Mouse (Mus musculus): ENCODE data around the gene Pcyt2.

The Pcyt2 gene

DNA sequence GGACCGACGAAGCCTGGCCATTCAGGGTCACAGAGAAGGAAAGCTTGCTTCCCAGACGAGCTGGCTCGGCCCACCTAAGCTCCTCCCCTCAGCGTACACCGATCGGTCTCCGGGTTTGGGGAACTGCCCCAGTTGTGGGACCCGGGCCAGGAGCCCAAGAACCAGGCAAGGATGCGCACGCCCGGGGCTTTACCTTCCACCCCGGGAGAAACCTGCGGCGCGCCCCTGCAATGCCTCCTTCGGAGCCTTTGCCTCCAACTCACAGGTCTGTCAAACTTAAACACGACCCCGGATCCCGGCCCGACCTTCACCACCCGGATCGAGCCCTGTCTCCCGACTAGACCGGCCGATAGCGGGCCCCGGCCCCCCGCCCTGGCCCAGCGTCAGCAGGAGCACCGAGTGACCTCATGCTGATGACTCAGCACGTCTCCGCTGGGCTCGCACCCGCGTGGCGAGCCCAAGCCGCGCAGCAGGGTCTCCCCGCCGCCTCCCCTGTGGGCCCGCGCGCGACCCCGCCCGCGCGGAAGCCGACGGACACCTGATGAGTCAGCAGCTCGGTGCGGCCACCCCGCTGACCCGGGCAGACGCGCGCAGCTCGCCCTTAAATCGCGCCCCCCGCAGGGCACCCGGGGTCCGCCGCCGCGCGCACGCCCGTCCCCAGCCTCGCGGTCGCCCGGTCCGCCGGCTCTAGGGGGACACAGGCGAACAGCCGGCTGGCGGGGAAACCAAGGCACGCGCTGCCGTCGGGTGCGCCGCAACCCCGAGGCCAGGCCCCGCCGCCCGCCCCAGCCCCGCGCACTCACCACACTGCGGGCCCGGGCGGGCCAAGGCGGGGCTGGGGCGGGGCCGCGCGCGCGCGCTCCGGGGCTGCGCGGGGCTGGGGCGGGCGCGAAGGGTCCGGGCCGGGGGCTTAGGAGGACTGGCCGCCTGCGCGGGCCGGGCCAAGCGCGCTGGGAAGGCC is 15.1 kb upstream of the Pcyt2 start:
- peak; percentile 83 for DNase-seq

DNA sequence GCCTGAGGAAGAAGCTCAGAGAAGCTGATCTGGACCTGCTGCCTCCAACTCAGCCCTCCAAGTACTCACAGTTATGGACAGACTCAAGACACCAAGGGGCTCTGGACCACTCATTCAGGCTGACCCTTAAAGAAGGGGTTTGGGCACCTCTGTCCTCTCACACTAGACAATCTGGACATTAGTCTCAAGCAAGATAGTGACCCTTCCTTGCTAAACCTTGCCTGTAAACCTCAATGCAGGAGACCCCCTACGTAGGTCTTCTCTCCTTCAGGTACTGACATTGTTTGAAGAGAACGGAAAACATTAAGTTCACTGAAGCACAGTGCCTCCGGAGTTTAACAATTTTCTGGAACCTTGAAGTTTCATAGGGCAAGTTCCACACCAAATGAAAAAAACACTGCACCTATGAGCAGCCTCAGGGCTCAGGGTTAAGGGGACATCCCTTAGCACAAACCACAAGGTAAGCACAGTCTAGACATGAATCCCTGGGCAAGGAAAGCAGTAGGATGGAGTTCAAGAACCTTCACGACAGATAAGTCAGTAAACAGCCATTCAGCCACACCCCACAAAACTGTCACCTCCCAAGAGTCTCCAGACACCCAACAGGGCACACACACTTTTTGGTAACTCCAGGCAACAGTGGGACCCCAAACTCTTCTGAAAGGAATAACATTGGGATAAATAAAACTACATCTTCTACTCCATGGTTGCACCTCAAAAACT is 14.2 kb upstream of the Pcyt2 start:
- no peak for DNase-seq

DNA sequence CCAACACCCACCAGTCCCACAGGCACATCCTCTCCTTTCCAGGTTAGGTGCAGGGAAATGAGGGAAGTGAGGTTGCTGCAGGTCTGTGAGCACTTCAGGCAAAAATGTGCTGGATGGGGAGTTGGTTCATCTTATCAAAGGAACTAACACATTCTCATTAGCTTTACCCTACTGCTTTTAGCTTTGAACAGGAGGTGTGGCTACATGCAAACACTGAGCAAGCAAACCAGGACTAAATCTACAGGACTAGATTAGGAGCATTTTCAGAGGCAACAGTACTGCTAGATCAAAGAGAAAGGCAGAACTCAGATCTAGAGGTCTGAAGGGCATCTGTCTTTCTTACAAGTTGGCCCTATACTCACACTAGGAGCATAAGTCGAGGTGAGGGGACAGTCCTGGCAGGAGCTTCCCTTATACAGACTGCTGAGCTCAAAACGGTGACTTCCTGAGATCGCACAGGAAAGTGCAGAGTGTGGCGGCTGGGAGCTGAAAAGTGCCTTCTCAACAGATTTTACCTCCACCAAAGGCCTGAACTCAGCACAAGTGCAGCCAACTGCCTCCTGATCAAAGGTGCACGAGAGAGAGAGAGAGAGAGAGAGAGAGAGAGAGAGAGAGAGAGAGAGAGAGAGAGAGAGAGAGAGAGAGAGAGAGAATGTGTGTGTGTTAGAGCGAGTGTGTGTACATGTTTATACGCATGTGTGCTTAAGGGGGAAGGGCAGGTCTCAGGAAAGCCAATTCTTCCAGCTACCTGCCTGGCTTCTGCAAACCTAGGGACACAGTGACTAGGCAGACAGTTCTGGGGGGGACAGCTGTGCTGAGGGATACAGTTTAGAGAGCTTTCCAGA is 13.4 kb upstream of the Pcyt2 start:
- no peak for DNase-seq

DNA sequence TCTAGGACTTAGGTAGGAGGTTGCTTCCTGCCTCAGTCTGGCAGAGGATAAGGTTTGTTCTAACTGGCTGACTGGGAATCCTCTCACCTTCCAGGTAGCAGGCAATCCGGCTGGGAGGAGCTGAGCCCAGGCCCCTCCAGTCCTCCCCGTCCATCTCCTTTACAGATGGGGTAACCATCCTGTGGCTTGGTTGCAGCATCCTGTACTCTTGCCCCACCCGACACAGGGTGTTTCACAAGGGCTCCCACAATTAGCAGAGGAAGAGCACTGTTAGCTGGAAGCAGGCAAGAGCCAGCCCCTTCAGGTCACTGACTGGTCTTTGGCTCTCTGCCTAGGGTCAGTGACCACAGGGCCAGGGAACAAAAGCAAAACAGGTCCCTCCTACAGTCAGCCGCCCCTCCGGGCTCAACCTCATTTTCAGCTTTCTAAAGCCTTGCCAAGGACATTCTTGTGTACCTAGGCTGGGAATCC is 12.7 kb upstream of the Pcyt2 start:
- DNase-seq = peak; percentile 71

DNA sequence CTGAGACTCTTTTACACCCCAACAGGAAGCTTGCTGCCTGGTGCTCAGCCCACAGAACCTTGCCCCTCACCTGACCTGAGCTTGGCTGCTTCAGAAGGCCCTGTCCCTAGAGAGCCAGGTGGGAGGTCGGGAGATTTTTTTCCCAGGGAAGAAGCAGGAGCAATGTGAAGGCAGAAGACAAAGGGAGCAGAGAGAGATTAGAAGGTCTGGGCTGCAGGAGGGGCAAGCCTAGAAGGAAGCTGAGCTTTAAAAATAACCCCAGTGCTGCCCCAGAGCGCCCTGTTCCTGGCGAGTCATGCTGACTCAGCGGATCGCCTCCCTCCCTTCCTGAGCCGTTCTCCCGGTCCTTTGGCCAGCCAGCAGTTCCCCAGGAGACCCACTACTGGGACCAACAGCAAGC is 12.2 kb upstream of the Pcyt2 start:
- peak; percentile 45 for DNase-seq

DNA sequence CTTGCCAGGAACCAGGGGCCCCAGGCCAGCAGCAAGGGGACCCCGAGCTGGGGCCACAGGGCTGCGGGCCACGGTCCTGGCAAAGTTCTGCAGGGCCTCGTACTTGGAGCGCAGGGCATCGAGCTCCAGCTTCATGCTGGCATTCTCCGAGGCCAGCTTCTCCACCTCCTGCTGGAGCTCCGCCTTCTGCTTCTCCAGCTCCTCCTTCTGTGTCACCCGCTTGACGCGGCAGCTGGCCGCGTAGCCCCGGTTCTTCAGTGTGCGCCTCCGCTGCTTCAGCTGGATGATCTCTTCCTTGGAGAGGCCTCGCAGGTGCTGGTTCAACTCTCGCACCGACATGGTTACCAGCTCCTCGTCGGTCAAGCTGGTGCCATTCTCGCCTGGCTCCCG is 11.6 kb upstream of the Pcyt2 start:
- DNase-seq = peak; percentile 41

DNA sequence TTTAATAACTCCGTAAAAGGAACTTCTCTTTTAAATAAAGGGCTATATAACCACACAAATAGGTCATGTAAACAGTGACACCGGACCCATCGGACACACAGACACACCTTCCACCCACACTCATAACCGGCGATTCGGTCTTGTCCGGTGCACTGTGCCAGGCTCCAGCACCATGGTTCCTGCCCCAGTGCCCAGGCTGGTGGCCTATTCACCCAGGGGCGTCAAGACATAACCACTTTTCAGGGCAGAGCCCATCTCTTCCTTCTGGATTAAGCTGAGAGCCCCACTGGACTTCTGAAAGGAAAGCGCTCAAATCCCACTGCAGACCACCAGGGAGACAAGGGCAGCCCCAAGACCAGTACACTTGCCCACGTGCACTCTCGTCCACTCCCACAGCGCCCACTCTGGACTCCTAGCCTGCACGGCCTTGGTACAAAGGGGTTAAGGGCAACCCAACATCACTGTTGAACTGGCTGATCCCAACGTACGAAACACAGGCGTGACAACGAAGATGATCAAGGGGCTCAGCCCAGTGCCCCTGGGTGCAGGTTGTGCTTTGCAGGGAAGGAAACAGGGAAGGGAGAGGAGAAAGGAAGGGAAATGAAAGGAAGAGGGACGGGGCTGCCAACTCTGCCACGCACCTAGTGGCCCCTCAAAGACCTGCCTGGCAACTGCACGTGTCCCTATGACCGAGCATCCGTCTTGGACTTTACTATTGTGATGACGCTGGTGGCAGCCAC is 11.0 kb upstream of the Pcyt2 start:
- no peak for DNase-seq

DNA sequence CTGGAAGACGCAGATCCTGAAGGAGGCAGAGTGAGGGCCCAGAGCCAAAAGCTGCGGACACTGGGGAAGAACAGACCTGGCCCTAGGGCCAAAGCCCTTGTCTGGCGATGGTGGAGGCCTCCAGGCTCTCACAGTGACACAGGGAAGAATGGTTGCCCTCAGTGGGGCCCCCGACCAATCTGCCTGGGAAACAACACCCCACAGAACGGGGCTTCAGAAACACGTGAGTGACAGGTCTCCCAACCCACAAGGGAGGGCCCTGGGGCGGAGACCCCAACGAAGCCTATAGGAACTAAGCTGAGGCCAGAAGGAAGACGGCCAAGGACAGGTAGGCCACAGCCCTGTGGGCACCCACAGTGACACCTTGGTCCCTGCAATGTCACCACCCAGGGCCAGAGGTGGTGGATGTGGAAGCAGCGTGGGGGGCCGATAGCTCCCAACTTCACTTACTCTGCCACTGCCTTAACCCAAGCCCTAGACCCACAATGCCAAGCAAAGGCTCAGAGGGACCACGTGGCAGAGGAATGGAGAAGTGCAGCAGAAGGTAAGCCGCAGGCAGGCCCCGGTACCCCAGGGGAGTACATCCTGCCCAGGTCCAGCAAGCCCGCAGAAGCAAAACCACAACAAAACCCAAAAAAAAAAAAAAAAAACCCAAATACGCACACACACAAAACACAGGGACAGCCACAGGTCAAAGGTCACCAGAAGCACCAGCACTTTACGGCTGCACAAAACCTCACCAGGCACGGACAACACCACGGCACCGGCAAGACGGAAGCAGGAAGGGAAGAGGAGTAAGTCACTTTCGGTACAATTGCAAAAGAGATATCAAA is 9.9 kb upstream of the Pcyt2 start:
- DNase-seq = no peak

DNA sequence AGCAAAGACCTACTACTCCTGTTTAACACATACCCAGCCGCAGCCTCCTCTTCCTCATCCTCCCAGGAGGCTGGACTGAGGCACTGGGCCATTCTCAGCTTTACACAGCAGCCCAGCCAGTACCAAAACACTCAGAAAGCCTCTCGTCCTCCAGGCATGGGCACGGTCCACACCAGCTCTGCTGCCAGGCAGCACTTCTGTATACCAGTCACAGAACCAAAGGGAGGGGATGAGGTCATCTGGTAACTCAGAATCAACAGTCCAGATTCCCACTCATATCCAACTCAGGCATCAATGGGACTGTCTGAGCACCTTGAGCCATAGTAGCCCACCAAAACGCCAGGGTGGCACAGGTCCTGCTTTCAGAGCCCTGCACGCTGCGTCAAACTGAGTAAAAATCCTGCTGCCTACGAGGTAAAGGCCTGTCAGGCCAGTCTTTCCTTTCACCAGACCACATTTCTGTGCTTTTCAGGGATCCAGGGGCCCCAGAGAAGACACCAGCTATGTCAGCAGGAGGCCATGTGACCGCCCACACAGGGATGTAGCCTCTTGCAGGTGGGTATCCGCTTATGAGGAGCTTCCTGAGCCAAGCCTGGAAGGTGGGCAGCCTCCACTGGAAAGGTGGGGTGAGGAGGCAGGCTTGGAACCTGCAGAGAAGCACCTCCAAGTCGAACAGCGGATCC is 9.2 kb upstream of the Pcyt2 start:
- no peak for DNase-seq

DNA sequence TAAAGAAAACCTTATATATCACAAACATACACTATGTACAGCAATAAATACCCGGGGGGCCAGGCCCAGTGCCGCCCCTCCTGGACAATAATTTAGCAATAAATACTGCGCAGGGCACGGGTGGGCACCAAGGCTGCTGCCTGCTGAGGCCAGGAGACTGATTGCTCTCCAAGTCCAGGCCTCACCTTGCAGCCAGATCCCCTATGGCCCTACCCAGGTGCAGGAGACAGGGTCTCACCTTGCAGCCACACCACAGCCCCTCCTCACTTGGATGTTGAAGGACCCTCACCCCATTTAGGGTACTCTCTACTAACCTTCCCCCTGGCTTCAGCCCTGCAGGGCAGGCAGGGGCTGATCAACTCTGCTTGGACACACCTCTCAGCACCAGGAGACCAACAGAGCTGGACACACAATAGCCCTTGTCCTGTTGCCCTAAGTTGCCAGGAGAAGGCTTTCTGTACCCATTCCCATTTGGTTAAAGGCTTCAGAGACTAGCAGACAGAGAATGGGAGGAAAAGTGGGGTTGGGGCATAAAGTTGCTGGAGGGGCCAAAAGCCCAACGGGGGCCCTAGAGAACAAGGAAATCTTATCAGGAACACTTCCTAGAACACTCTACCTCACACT is 7.5 kb upstream of the Pcyt2 start, which contains the start of gene Sirt7:
Gene Sirt7, minus strand, starts transcription at position 89 of the 624 bp plus-strand sequence.
- DNase-seq = no peak

DNA sequence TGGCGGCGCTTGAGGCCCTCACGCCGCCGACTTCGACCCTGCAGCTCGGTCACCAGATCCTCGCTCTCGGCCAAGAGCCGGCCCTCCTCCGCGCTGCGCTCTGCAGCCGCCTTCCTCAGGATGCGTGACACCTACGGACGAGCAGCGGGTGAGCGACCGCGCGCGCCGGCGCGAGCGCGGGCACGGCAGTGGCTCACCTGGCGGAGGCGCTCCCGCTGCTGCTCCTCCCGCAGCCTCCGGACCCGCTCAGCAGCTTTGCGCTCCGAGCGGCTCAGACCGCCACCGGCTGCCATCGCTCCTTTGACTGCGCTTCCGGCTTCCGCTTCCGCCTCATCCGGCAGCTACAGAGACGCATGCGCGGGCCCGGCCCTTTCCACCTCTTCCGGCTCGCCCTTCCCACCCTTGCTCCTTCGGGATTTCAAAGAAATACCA is 7.0 kb upstream of the Pcyt2 start:
- peak; percentile 92 for DNase-seq

DNA sequence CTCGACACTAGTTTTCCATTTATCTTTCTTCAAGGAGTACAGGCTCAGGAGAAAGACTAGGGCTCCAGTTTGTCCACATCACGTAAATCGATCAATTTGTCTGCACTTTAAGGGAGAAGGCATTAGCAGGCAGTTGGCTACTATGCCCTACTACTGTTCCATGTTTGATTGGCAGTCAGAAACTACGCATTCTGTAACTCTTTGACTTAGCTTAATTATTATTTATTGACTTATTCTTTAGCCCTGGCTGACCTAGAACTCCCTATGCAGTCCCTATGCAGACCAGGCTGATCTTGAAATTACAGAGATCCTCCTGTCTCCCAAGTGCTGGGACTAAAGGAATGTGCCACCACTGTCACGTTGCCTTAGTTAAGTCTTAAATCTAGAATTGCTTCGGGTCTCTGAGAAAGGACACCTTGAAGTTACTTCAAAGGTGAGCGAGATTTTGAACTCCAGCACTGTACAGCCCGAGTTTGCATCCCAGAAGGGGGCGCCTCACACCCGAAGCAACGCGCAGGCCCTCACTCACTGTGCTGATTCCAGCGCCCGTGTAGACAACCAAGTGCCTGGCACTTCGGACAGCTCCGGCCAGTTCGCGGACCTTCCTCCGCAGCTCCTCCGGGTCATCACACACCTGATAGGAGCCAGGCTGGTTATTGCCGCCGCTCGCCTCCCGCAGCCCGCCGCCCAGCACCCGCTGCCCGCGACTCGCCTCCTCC is 6.4 kb upstream of the Pcyt2 start:
- peak; percentile 80 for DNase-seq

DNA sequence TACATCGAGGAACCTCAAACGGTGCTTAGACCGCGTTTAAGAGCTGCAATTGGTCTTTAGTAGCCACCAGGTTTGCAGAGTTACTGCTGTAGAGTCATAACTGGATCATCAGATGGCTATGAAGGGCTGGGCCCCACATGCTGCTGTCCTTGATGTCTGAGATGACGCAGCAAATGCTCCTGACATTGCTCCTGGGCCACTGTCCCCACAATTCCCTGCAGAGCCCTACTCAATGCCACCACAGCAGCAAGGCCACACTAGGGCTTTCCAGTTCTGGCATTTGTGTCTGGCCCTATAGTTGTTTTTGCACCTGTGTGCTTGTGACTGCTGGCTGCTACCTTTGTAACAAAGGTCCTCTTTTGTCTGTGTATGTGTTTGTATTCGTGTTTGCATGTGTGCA is 5.1 kb upstream of the Pcyt2 start:
- DNase-seq = no peak

DNA sequence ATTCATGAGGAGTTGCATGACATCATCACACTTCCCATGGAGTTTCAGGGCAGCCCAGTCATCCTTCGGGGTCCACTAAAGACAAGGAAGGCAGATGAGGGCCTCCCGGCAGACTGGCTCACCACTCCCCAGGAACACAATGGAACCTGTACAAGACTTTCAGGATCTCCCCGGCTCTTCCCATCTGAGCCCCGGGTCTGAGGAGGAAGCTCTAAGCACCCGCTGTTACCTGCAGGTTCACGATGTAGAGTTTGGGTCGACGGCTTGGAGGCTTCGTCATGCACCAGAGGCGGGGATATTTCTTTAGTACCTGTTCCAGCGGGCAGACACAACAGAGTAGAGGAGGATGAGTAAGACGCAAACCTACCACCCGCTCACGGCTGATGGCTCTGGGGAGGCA is 2.5 kb upstream of the Pcyt2 start:
- DNase-seq = no peak

DNA sequence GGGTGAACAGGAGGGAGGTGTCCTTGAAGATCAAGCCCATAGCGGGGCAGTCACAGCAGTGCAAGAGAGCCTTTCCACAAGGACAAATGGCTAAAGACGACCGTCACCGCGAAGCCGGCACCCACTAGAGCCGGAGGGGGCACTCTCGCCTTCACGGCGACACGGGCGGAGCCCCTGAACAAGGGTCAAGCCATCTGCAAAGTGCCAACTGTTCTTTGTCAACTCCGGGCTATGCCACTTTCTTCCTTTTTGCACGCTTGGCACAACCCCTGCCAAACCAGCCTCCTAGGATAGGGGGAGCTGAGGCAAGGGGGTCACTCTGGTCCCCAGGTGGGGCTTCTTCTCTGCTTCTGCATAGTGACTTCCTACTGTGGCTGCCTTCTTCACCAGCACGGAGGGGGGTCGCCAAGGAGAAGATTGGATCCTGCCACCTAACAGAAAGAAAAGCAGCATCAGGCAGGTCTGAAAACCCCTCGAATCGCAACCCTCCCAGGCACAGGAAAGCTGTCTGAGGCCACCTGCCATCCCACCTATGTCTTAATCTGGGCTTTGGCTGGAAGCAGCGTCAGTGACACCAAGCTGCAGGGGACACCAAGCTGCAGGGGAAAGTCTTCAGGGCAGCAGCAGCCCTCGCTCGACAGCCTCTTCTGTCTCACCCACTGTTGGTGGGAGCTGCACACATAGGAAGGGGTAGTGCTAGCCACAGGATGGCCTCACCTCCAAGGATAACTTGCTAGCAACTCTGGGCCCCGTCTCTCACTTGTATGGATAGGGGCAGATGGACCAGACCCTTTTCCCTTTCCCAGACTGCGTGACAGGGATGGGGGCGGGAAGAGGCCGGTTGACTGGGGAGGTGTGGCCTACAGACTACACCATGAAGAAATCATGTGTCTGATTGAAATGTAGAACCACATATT is 1.1 kb upstream of the Pcyt2 start:
- no peak for DNase-seq

DNA sequence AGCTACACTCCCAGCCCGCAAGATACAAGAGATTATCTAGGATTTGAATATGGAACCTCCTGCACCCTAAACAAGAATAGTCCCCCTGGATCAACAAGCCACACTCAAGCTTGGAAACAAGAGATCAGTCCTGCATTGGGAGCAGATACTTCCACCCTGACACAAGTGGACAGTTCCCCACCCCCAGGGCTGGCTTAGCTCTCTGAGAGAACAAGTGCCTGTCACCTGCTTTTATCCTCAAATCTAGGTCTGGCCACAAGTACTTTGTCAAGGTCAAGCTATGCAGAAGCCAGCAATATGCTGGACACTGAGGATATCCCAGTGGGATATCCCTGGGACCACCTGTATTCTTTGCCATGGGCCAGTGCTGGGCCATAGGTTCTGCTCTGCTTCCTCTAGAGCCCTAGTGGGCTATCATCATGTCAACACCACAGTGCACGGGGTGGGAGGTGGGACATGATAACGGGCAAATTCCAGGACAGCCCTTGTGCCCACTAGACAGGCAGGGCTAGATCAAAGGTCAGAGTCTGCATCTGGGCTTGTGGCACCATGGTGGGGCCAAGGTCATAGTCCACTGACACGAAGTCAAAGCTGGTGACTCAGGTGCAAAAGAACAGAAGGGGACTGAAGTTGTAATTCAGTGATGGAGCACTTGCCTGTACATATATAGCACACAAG is 980 bp downstream of the Pcyt2 start:
- no peak for DNase-seq

DNA sequence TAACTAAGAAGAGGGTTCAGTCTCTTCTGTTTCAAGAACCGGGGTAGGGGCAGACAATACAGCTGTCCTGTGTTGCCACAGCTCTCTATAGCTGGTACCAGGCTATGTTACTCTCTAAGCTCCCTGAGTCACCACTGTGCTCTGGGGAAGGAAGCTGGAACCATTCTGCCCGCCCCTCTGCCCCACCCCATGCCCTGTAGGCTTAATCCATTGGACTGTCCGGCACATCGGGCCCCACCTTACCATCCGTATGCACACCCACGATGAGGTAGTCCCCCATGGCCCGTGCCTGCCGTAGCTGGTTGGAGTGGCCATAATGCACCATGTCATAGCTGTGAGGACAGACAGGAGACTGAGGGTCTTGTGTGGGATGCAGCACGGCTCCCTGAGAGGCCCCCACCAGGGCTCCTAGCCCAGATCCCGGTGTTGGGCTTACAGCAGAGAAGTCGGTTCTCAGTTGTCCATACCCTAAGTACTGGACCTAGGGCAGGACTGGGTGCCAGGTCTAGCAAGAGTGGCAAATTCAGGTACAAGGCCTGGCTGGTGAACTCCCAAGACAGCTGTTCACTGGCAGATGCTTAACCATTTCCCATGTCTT is 2.0 kb downstream of the Pcyt2 start:
- DNase-seq = no peak

Data from lung, postnatal 10 days (tissue).